Mouse (Mus musculus): ENCODE data around the gene Kxd1.

The Kxd1 gene

DNA sequence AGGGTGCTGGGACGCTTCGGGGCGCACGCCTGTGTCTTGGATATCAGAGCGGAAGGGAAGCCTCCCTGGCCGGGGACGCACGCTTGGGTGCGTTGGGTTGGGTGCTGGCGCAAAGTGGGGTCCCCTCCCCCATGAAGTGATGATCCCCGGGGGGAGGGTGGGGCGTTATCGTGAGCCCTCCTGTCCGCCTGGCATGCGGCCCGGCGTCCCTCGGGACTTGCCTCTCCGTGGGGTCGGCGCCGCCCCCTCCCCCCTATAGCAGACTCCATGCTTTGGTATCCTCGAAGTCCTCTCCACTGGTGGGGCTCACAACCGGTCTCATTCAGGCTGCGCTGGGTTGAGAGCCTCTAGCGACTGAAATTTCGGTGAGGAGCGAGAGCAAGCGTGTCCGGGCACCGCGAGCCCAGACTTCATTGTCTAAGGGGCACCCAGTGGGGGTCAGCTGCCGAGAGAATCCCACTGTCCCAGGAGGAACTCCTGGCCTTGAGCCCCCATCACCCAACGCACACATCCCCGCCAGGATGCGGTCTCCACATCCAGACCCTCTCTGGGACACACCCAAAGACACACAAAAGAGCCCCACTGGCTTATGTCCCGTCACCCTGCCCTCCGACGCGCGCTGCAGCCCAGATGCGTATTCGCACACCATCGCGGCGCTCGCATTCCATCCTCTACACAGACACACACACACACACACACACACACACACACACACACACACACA, 33.9 kb downstream of the Kxd1 start:
- no peak for DNase-seq (ENCODE audit: low spot score in 2 of 2)

GRCm38 (mm10) chr8:70492664-70493640, 34.8 kb downstream of the Kxd1 start, which contains the start of gene Crlf1:
Gene Crlf1 (plus strand): TSS chr8:70493158.
- DNase-seq (ENCODE audit: low spot score in 2 of 2): no peak

DNA sequence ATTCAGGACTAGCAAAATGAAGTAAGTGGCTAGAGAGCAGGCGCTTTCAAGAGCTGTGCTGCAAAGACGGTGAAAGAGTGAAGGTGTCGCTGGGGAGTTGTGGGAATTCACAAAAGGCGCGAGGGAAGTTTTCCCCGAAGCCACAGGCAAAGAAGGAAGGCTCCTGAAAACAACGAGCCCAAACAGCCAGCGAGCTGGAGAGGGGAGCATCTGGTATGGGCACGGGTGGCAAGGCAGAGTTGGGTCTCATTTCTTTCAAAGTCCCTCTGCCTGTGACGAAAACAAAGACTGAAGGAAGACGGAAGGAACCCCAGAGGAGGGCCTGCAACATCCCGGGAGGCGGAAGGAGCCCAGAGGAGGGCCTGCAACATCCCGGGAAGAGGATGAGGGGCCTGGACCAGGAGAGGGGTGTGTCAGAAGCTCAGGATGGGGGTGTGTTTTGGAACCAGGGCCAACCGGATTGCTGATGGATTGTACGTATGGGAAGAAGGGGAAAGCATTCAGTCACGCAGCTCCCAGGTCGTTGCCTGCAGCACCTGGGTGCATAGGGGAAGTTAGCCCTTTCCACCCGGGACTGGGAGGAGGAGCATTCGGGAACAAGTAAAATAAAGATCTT, 36.8 kb downstream of the Kxd1 start:
- DNase-seq (ENCODE audit: low spot score in 2 of 2): no peak

- no peak for DNase-seq (ENCODE audit: low spot score in 2 of 2)
These were observed 37.5 kb downstream of the Kxd1 start for GRCm38 (mm10) chr8:70490061-70490879.

DNA sequence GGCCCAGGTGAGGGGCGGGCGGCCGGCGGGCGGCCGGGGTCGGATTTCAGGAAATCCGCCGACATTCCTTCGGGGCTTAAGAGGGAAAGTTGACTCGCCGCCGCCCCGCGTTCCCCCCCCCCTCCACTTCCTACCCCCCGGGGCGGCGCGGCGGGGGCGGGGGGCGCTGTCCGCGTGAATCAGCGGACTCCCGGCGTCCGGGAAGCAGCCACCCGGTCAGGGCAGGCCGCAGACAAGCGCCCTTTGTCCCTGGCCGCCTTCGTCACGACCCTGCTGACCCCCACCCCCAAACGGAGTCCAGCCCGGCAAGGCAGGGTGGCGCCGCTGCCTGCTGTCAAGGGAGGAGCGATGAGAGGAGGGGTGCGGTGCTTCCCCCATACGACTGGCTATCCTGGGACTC, 38.2 kb downstream of the Kxd1 start:
- no peak for DNase-seq (ENCODE audit: low spot score in 2 of 2)

- no peak for DNase-seq (ENCODE audit: low spot score in 2 of 2)
These were observed 38.8 kb downstream of the Kxd1 start for GRCm38 (mm10) chr8:70488931-70489470.

- DNase-seq (ENCODE audit: low spot score in 2 of 2): peak; percentile 33 to 43
These were observed 39.6 kb downstream of the Kxd1 start for GRCm38 (mm10) chr8:70487993-70488796.

DNA sequence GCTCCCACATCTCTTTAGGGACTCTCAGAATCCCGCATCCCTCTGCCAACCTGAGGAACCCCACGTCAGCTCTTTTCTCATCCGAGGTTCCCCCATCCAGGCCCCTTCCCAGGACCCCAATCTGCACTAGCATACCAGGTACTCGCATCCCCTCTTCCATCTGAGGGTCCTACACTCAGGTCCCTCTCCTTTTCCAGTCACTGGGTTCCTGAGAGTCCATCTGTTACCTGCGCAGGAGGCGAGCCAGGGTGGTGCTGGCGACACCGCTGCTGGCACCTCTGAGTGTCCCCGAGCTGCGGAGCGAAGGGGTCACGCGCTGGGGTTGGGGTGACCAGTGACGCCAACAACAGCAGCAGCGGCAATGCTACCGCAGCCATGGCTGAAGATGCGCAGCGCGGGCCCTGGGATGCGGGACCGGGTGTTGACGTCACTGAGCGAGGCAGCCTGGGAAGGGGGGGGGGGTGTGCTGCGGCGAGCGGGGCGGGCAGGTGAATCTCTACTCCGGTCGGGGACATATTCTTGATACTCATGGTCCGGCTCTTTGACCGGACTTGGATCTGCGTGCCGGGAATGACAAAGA, 40.7 kb downstream of the Kxd1 start, which contains the start of gene Tmem59l:
TSS of gene Tmem59l (minus strand) at position 418 of the 580 bp plus-strand sequence.
- DNase-seq (ENCODE audit: low spot score in 2 of 2): no peak

- no peak for DNase-seq (ENCODE audit: low spot score in 2 of 2)
These were observed 41.5 kb downstream of the Kxd1 start for GRCm38 (mm10) chr8:70486191-70486681.

GRCm38 (mm10) chr8:70482943-70483342, 44.8 kb downstream of the Kxd1 start:
- DNase-seq (ENCODE audit: low spot score in 2 of 2): no peak

DNA sequence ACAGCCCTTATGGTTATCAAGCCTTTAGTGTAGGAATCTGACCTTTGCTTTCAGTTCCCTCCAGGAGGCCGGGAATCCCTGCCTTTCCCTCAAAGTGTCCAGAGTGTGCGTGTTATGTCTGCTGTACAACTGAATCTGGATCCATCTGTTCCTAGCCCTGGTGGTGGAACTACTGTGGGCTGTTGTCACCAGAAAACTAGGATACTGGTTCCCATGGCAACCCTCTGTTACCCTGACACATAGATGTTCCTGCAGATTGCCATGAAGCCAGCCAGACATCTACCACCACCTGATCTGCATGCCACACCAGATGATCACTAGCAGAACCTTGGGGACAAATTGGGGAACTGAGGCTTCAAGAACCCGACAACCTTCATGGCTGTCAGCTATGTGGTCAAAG, 45.8 kb downstream of the Kxd1 start:
- DNase-seq (ENCODE audit: low spot score in 2 of 2): no peak

DNA sequence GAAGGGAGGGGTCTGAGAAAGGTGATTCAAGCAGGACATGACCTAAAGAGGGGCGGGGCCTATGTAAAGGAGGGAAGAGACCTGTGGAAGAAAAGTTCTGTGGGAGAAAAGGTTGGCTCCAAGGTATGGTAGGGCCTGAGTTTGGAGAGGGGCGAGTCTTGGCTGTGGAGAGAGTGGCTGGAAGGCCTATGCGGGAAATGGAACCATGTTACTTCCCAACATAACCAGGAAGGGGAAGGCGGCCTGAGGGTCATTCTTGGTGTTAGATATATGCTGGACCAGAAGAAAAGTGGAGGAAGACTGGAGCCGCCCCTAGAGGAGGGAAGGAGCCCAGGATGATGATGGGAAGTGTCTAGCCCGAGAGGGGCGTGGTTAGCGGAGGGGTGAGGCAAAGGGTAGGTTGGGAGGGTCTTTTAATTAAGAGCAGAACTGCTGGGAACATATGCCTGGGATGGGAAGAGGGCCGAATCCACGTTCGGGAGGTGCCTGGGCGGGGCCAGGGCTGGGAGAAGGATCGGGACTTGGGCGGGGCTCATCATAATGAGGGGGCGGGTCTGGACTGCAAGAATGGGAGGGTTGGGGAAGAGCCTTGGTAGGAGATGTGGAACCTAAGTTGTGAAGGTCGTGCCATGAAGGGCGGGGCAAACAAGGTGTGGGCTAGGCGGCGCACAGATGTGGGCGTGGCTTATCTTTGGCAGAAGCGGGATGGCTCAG, 50.3 kb downstream of the Kxd1 start:
- no peak for DNase-seq (ENCODE audit: low spot score in 2 of 2)

DNA sequence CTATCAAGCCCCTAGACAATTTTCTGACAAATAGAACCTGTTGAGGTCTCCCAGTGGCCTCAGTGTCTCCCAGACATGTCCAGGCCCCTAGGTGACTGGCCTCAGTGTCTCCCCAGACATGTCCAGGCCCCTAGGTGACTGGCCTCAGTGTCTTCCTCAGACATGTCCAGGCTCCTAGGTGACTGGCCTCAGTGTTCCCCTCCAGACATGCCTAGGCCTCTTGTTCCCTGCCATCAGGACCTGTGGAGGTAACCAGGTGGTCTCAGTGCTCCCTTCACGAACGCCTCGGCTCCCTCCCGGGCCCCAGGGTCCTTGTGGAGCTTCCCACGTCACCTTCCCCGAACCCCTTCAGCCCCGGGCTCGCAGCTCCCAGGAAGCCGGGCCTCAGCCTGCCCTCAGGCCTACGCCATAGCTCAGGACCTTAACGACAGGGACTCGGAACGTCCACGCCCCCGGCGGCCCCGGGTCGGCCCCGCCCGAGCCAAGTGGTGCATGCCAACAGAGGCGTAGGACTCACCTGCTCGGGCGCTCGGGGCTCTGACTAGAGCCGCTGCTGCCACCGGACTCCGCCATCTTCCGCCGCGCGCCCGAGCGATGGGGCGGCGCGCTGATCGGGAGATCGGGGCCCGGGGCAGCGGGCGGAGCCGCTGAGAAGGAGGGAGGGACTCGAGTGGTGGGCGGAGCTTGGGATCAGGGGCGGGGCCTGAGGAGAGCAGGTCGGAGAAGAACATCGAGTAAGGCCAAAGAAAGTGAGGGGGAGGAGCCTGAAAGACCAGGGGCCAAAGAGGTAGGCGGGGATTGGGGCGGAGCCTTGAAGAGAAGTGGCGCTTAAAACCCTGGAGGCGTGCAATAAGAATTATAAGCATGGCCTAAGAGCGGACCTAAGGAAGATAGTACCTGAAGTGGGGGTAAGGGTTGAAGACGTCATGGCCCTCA, 51.2 kb downstream of the Kxd1 start, which contains the start of gene Klhl26:
TSS of gene Klhl26 (minus strand) at position 636 of the 936 bp plus-strand sequence.
- DNase-seq (ENCODE audit: low spot score in 2 of 2): peak; percentile 97

GRCm38 (mm10) chr8:70471856-70472255, 55.9 kb downstream of the Kxd1 start:
- DNase-seq (ENCODE audit: low spot score in 2 of 2): no peak

GRCm38 (mm10) chr8:70469938-70470337, 57.8 kb downstream of the Kxd1 start:
- no peak for DNase-seq (ENCODE audit: low spot score in 2 of 2)

DNA sequence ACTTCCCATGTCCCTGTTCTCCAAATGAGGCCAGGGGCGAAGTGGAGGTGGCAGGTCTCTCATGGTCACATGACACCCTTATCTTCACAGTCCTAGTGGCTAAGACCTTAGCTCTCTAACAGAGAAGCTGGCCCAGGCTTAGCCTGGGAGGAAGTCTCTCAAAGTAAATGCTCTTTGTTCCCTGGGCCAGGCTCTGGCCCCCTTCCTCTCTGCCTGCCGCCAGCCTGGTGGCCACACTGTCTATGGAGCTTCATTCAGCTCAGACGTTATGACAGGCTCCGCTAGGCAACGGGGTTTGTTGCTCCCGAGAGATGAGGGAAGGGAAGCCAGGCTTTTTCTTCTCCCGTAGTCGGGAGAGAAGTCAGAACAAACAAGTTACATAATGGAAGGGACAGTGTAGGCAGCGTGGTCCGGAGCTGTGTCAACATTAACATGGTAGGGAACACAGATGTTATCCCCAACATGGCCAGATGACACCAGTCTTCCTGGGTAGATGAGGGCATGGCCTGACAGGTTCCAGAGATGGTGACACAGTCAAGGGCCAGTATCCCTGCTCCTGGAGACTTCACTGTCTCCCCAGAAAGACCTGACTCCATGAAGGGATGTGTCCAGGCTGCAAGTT, 58.4 kb downstream of the Kxd1 start:
- DNase-seq (ENCODE audit: low spot score in 2 of 2): no peak

- DNase-seq (ENCODE audit: low spot score in 2 of 2): no peak
These were observed 59.0 kb downstream of the Kxd1 start for GRCm38 (mm10) chr8:70468733-70469132.
